Mouse (Mus musculus) cerebellum, adult 2 months (tissue): ENCODE measurements around the gene Phf7.

Experiments
- CTCF ChIP-seq: fragments of 200-500 bp; IDR thresholded peaks from 2 replicates; pipeline ENCODE4 v1.5.1; 2011; ENCODE audit warnings: low read depth, mild to moderate bottlenecking, control low read depth, low read length, moderate library complexity, borderline replicate concordance; ENCODE audit not compliant: insufficient read depth
- POLR2A ChIP-seq: fragments of 200-500 bp; IDR thresholded peaks from 2 replicates; pipeline ENCODE4 v1.6.1; 2011; ENCODE audit warnings: low read length, control low read depth, borderline replicate concordance; ENCODE audit not compliant: insufficient read depth

DNA sequence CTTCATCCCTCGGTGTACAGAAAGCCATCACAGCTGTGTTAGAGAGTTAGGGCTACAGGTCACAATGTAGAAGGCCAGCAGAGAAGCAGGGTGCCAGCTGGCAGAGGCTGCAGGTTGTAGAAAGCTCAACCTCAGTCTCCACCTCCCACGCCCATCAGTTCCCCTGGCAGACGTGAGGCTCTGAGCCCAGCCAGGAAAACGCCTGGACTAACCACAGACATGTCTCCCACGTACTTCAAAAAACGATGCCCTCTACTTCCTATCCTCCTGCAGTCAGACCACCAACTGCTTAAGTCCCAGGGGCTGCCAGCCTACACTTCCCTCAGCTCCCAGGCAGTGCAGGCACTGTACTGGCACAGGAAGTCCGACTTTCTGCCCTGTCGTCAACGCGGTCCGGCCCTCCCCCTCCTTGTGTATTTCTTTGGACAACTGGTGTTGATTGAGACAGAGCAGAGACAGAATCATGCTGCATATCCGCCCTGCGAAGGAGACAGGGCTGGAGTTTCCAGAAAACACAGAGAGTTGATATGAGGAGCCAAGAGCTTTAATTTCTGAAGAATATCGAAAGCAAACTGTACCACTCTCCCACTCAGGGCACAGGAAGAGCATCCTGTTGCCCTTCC, 56.1 kb downstream of the Phf7 start:
- TF ChIP-seq CTCF (no peak), POLR2A (no peak)
